Mouse (Mus musculus) hematopoietic stem cell, adult 5-6 weeks (primary cell): ENCODE results near the gene Hmbs. TPM values are rescaled to one million over a fixed set of nuclear protein-coding genes. Genes with fewer than 3 reads are reported as not detected.
A peak's percentile ranks its signal among the peaks of the same experiment; 100 is the strongest.
"Not testable (repeated sequence)": the region's sequence is repeated elsewhere in the genome, so short reads cannot be mapped to it uniquely, and the experiment has no call there.

Experiments used
- ATAC-seq, 2 experiments: fragments of 125-278 bp in 1 of 2; replicated peaks in 1 of 2; 2 replicates each; pipeline ENCODE4 v1.8.0; 2016 to 2017; ENCODE audit warnings: inconsistent platforms in 2 of 2, mild to moderate bottlenecking in 2 of 2, moderate number of reproducible peaks in 2 of 2, low read depth in 1 of 2, moderate TSS enrichment in 1 of 2; ENCODE audit not compliant: low FRiP score in 2 of 2, poor library complexity in 2 of 2, severe bottlenecking in 2 of 2, insufficient read depth in 1 of 2, low TSS enrichment in 1 of 2
- total RNA-seq: library from RNA; stranded (forward); fragments of 172-1452, 232-1000 nt; gene quantifications from 2 replicates; pipeline ENCODE4 v1.2.3, GENCODE M21; 2017

Hmbs gene
- total RNA-seq, 1 experiment from 2014 or later, result 35.2 TPM

DNA sequence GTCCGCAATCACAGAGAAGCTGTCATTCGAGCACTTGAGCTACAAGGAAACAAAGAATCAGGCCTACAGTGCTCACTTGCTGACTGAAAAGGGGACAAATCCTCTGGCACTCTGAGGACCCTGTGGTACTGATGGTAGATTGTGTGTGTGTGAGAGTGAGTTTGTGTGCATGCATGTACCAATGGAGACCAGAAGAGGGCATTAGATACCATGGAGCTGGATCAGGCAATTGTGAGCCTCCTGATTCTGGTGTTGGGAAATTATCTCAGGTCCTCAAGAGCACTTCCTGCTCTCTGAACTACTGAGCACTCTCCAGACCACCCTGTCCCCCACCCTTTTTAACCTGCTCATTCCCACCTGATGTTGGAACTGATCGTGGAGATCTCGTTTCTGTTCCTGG lies 4.5 kb upstream of the Hmbs start:
- no peak for ATAC-seq

- ATAC-seq, result no peak
Observed at GRCm38 (mm10) chr9:44347621-44348020, 3.6 kb upstream of the Hmbs start.

- no peak for ATAC-seq
Observed at GRCm38 (mm10) chr9:44347166-44347565, 3.1 kb upstream of the Hmbs start.

GRCm38 (mm10) chr9:44345570-44346433 lies 1.8 kb upstream of the Hmbs start:
- no peak for ATAC-seq

DNA sequence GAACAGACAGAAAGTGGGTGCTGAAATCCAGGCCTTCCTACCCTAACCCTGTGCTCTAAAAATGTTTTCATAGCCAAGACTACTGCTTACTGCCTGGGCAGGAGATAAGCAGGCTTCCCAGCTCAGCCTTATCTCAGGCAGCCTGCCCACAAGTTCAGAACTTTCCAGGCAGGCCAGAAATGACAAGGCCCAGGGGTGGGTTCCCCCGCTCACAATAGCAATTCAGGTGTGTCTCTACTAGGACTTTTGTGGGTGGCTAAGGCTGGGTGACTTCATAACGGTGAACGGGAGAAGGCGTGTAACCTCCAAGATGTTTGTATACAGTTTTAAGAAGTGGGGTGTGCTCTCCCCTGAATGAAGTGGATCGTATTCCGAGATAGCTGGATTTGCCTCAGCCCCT lies 738 bp downstream of the Hmbs start:
- ATAC-seq, result peak; percentile 24 to 37; a peak in 2 of 4 replicates

DNA sequence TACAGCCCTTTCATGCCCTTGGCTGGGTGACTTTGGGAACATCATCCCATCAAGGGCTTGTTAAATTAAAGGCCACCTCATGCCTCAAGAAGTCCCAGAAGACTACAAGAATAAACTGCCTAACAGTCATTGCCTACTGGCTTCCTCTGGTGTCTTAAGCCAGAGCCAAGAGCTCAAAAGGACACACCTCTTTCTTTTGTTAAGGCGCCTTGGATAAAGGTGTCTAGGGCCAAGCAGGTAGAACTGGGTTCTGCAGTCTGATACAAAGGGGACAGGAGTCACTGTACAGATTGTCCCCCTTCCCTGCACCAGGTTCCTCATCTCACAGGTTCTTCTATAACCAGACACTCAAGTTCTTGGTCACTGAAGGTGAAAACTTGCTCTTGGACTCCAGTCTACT lies 1.4 kb downstream of the Hmbs start:
- no peak for ATAC-seq

DNA sequence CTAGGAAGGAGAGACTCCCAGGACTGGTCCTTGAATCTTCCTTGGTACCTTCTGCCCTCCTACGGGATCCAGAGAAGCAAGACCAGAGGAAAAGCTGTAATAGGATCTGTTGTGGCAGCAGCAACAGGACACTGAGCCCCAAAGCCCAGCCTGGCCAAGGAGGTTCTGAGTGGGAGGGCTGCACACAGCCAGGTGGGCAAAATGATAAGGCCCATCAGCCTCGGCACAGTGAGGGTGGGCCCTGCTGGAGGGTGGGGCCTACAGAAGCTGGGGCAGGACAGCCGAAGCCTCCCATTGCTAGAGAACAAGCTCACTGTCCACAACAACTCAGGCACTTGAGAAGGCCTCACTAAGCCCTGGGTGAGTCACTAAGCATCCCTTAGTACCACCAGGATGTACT lies 1.9 kb downstream of the Hmbs start:
- ATAC-seq, result no peak

DNA sequence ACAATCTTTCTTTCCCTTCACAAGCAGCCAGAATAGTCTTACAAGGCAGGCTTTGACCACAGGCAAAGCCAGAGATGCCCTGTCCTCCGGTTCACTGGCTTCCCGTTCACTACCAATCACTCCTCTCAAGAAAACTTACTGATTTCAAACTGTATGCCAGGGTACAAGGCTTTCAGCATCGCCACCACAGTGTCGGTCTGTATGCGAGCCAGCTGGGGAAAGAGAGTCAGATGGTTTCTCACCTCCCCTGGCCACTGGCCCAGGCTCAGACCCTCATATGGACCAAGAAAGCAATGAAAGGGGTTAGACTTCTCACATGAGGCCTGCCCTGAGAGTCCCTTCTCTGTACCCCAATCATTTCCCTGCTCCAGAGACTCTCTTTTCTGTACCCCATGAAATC lies 2.5 kb downstream of the Hmbs start:
- no peak for ATAC-seq

GRCm38 (mm10) chr9:44338574-44338973 lies 5.5 kb downstream of the Hmbs start:
- no peak for ATAC-seq

DNA sequence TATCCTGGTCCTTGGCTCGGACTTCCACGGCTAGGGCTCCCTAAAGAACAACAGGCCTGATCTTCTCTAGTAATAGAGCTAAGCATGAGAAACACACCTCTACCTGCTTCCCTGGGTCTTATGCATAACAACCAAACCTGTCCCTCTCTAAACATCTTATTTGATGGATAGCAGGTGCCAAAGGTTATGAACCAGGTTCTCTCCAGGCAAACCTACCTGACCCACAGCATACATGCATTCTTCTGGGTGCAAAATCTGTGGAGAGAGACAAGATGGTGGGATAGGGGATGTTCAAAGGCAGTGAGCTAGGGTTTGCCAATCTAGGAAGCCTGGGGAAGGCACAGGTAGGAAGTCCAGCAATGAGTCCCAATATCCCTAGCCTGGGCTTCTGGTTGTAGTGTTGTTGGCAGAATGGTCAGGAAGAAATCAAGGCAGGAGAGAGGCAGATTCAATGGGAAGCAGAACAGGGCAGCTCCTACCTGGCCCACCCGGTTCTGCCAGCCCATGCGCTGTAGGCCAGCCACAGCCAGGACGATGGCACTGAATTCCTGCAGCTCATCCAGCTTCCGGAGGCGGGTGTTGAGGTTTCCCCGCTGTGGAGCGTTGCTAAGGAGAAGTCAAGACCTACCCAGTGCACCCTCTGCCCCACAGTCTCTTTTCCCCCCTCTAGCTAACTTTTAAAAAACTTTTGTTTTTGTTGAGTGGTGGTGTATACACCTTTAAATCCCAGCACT lies 6.4 kb downstream of the Hmbs start:
- ATAC-seq, result no peak

DNA sequence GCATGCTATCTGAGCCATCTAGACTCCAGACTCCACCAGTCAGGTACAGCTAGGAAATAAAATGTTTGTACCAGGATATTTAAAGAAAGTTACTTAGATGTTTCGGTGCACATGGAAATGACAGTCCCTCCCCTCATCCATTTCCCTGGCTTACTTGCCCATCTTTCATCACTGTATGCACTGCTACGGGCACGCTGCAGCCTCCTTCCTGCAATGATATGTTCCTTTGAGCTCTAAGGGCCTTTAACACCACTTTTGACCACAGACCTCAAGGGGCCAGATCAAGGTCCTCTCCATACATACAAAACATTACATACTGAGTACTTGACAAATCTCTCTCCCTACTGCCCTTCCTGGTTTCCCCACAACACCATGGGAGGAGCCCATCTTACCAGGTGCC lies 7.1 kb downstream of the Hmbs start:
- ATAC-seq, result no peak

DNA sequence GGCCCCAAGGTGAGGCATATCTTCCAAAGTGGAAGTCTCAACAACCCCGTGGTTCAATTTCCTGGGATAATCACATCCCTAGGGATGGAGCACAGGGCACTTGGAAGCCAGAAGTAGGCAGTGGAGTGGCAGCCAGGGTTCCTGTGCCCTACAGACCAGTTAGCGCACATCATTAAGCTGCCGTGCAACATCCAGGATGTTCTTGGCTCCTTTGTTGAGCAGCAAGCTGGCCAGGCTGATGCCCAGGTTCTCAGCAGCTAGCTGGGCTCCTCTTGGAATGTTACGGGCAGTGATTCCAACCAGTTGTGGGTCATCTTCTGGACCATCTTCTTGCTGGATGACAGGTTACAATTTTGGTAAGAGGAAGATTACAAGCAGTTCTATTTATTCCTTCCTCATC lies 7.5 kb downstream of the Hmbs start:
- not testable (repeated sequence) for ATAC-seq

GRCm38 (mm10) chr9:44336093-44336406 lies 8.0 kb downstream of the Hmbs start:
- no peak for ATAC-seq

DNA sequence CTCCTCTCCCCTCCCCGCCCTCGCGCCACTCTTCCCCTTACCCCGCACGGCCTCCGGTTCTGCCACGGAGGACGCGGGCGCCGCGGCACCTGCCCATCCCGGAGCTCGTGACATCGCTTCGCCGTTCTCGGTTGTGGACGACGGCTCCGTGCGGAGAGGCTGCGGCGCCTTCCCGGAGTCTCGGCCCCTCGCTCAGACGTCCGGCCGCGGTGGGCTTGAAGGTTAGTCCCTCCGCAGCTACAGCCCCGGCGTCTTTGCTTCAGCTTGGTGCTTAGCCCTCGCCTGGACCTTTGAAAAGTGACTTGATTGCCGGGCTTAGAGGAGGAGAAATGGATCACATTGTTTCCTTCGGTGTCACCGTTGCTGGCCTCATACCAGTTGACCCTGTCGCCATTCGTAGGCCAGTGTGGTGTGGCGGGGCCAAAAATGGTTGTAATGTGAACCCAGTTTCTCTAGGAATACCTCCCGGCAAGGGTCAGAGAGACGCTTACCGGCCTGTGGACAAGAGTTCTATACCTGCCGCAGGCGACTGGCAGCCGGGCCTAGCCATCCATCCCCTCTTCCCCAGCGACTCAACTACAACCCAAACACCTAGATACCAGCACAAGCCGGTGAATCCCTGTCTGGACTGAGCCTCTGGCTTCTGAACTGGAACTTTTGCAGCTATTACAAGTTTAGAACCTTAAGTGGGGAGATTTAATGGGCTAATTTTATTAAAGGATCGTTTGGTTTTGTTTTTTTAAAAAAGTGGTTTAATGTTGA lies 8.5 kb downstream of the Hmbs start:
- no peak for ATAC-seq

DNA sequence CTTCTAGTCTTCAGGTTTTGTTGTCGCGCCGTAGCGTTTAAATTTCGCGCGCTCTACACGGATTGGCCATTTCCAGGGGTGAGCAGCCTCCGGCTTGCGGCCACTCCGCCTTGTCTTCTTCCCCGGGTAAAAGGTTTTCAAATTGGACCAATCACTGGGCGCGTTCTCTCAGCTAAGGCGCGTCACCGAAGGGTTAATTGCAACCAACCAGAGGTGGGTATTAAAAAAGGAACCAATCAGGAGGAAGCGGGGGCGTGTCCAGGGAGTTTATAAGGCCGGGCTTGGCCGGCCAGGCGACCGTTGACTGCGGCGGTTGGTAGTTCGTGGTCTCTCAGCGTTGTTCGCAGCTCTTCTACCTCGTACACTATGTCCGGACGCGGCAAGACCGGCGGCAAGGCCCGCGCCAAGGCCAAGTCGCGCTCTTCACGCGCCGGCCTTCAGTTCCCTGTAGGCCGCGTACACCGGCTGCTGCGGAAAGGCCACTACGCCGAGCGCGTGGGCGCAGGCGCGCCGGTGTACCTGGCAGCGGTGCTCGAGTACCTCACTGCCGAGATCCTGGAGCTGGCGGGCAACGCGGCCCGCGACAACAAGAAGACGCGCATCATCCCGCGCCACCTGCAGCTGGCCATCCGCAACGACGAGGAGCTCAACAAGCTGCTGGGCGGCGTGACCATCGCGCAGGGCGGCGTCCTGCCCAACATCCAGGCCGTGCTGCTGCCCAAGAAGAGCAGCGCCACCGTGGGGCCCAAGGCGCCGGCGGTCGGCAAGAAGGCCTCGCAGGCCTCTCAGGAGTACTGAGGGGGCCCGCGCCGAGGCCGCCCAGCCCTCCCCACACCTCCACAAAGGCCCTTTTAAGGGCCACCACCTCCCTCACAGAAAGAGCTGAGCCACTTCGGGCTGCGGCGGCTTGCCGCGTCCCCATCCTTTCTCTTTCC lies 9.4 kb downstream of the Hmbs start, which contains the start of gene H2afx:
Gene H2afx (plus strand): TSS at position 299 of the 935 bp plus-strand sequence.
- ATAC-seq, result peak; percentile 93 to 97

DNA sequence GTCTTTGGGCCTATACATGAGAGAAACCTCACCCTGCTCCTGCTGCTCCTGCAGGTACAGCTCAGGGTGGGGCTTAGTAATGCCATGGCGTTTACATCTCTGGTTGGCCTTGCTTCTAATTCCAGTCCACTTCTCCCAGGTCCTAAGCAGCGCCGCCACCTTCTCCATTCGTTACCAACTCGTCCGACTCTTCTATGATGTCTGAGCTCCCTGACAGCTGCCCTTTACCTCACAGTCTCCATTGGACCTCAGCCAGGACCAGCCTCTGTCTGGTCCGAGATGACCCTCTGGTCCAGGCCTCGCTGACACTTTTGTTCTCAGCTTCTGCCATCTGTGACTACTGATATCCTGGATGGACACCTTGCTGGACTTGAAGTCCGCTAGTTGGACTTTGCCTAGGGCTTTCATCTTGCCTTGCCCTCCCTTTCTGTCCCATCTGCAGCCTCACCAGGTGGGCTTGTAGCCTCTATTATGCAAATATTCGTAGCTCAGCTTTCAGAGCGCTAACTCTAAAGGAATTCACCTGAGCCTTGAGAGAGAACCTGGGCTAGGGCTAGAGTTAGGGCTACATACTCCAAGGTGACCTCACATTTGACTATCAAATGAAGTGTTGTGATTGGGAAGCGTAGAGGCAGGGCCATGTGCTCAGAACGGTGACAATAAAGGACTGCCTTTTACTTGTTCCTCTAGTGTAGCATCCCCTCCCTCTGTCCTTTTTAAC lies 10.9 kb downstream of the Hmbs start:
- ATAC-seq, result no peak
